Comparison of ENCODE assay signal across 7 mouse cellular contexts in the genomic region with DNA sequence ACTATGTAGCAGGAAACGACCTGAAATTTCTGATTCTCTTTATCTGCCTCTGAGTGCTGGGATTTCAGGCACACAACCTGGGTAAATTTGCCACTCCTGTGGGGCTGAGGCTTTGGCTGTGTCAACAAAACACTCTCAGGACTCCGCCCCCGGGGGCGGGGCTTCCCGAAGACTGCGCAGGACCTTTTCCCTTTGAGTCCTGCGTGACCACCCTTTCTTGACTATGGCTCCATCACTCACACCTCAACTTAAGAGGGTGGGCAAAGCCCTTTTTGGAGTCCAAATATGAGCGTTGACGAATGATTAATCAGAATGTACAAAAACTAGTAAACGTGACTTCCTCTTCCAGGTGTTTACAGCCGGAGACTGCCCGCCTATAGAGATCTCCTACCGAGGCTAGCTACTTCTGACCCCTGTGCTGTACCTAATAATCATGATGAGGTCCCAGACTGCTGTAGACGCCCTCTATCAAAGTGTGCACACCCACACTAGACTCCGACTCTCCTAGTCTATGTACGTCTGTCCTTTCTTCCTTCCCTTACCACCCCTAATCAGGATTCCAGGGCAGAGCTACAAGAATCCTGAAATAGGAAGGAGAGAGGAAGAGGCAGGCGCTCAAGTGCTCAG. TPM values are rescaled to one million over a fixed set of nuclear protein-coding genes. Genes with fewer than 3 reads are reported as not detected.
DNase-seq lines count a peak whose midpoint lies in the region; ATAC-seq and TF ChIP-seq lines count a peak whose summit lies in the region.

No protein-coding gene starts in this region.

- H3K27me3 ChIP-seq in E14TG2a.4 (ENCODE audit: insufficient read depth, low read length) = peaks cover 2% of the 10 kb centered on the region; the same call in 1 of the 2 replicates
- H3K27me3 ChIP-seq in embryonic facial prominence, embryonic 15.5 days = no peaks in the 10 kb centered on the region

- H3K4me1 ChIP-seq in E14TG2a.4 (replicated peaks; ENCODE audit: low read depth, low read length) = peaks cover 48% of the 10 kb centered on the region
- H3K4me1 ChIP-seq in embryonic facial prominence, embryonic 15.5 days = peaks cover 12% of the 10 kb centered on the region; the same call in 1 of the 2 replicates

- H3K9ac ChIP-seq in embryonic facial prominence, embryonic 15.5 days = no peak overlapping the region; the same call in 1 of the 2 replicates

- no peak overlapping the region for H3K27ac ChIP-seq in embryonic facial prominence, embryonic 15.5 days (replicated peaks)
- peak overlapping the region; percentile 37 for H3K27ac ChIP-seq in layer of hippocampus, adult 2 months

- no peak for TF ChIP-seq CTCF in E14TG2a.4 (conservative IDR thresholded peaks at IDR 0.05; ENCODE audit: low read length)
- no peak for TF ChIP-seq CTCF in layer of hippocampus, adult 2 months (conservative IDR thresholded peaks at IDR 0.05)

- peak; percentile 79 for DNase-seq in adrenal gland, postnatal 10 days
- DNase-seq in layer of hippocampus, adult 2 months (ENCODE audit: low spot score in 2 of 2) = peak in 1 of 2 experiments; percentile 56
- peak; percentile 92 for DNase-seq in lung, postnatal 36 days
- DNase-seq in spleen, adult 12 weeks (ENCODE audit: low spot score) = peak; percentile 57

- no peaks in the 10 kb centered on the region for H3K9me3 ChIP-seq in E14TG2a.4 (ENCODE audit: low read length)
- no peaks in the 10 kb centered on the region for H3K9me3 ChIP-seq in embryonic facial prominence, embryonic 15.5 days (replicated peaks)

- peak overlapping the region; percentile 44 for H3K4me2 ChIP-seq in embryonic facial prominence, embryonic 15.5 days (replicated peaks)

- peaks cover 41% of the 10 kb centered on the region for H3K36me3 ChIP-seq in E14TG2a.4 (ENCODE audit: insufficient read depth, low read length)
- peaks cover 33% of the 10 kb centered on the region for H3K36me3 ChIP-seq in embryonic facial prominence, embryonic 15.5 days

- H3K4me3 ChIP-seq in E14TG2a.4 (replicated peaks; ENCODE audit: low read length) = 0 out of 2 replicates have a peak overlapping the region, but pooled peaks have one; percentile 17
- H3K4me3 ChIP-seq in embryonic facial prominence, embryonic 15.5 days (replicated peaks) = peak overlapping the region; percentile 18; the same call in 1 of the 2 replicates
- peak overlapping the region; percentile 39 for H3K4me3 ChIP-seq in layer of hippocampus, adult 2 months

- 15% methylated on average over 17 of the region's 17 CpGs for WGBS in embryonic facial prominence, embryonic 15.5 days

- ATAC-seq in embryonic facial prominence, embryonic 15.5 days (ENCODE audit: insufficient number of reproducible peaks, low FRiP score, low TSS enrichment, low read depth) = peak; percentile 8; the same call in 1 of the 2 replicates
- peak; percentile 37 to 39; a peak in 1 of 4 replicates for ATAC-seq in hematopoietic stem cell, adult 5-6 weeks (replicated peaks in 1 of 2; ENCODE audit: insufficient read depth in 1 of 2, low FRiP score in 2 of 2, low TSS enrichment in 1 of 2, low read depth in 1 of 2, poor library complexity in 2 of 2, severe bottlenecking in 2 of 2)

RNA-seq across cellular contexts. Expression of gene D10Jhu81e, which starts 10.2 kb away (rescaled TPM):
- 100 to 1,000 TPM; 253 to 281 TPM for total RNA-seq in adrenal gland, postnatal 10 days (2021)
- polyA plus RNA-seq in embryonic facial prominence, embryonic 15.5 days (2015; fragmentation: Nextera tagmentation; extraction: Ambion mirVana) = 38.1 and 40.9 TPM in 2 replicates
- 74.6 and 96.5 TPM in 2 replicates for total RNA-seq in hematopoietic stem cell, adult 5-6 weeks (2017)
- 100 to 1,000 TPM; 124 to 134 TPM for total RNA-seq in layer of hippocampus, adult 2 months (2021)

RNA-seq across cellular contexts. Expression of gene Pwp2, which starts 25.6 kb away (rescaled TPM):
- total RNA-seq in adrenal gland, postnatal 10 days (2021) = 10 to 100 TPM; 13.2 to 14.9 TPM
- polyA plus RNA-seq in embryonic facial prominence, embryonic 15.5 days (2015; fragmentation: Nextera tagmentation; extraction: Ambion mirVana) = 17.9 and 18.4 TPM in 2 replicates
- total RNA-seq in hematopoietic stem cell, adult 5-6 weeks (2017) = 23.6 and 26.3 TPM in 2 replicates
- 10 to 100 TPM; 19.7 to 19.9 TPM for total RNA-seq in layer of hippocampus, adult 2 months (2021)
